Mouse (Mus musculus): ENCODE measurements around the gene Kcnb1. TPM values are rescaled to one million over a fixed set of nuclear protein-coding genes. Genes with fewer than 3 reads are reported as not detected.

The Kcnb1 gene
- polyA plus RNA-seq, 1 experiment from 2014 or later: 0.85 TPM

DNA sequence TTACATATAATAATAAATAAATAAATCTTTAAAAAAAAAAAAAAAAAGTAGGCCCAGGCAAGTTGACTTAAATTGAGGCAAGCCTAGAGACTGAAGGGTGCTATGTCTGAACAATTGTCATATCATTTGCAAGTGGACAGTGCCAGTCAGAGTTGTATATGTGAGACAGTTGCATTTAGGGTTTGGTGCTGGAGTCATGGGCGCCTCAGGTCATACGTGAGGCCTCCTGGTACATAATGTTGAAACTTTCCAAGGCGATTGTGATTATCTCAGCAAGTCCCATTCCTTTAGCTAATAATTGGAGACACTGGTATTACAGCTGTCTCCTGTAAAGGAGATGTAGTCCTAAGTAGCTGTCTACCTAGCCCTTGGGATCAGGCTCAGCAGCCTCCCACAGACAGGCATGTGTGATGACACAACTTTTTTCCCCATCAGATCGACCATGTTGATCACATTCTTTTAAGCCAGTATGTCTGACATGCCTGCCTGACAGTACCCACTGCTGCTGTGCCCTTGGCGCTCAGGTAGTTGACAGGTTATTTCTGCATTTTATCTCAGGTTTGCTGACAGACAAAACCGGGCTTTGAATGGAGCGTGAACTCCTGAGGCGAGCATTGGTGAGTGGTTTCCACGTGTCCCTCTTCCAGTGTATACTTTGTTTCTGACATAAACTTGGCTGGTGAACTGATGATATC lies 125.2 kb downstream of the Kcnb1 start:
- Histone ChIP-seq H3K4me2 (ENCODE audit: low read length) (peak overlapping the region; percentile 87), H3K9ac (ENCODE audit: low read length) (peak overlapping the region; percentile 92), H3K9me3 (ENCODE audit: control insufficient read depth, low read length) (no peaks in the 10 kb centered on the region), H3K4me3 (ENCODE audit: control insufficient read depth in 1 of 2, insufficient read depth in 1 of 2, low read depth in 1 of 2, low read length in 2 of 2) (peak overlapping the region; percentile 35 to 92), H3K36me3 (ENCODE audit: control insufficient read depth, insufficient read depth, low read length) (peaks cover 26% of the 10 kb centered on the region), H3K27me3 (ENCODE audit: control insufficient read depth, insufficient read depth, low read length) (no peaks in the 10 kb centered on the region), H3K4me1 (ENCODE audit: control insufficient read depth in 2 of 2, insufficient read depth in 2 of 2, low read length in 2 of 2) (peaks cover 14 to 29% of the 10 kb centered on the region in 2 experiments), H3K27ac (replicated peaks in 1 of 2; ENCODE audit: control insufficient read depth in 1 of 2, insufficient read depth in 1 of 2, low read depth in 2 of 2, low read length in 2 of 2) (peak overlapping the region; percentile 38 to 49; a peak in 3 of 4 replicates)
- no peak for ATAC-seq (ENCODE audit: insufficient number of reproducible peaks, insufficient read depth, low FRiP score, low read depth)
- WGBS: 25% methylated on average over 9 of the region's 9 CpGs

DNA sequence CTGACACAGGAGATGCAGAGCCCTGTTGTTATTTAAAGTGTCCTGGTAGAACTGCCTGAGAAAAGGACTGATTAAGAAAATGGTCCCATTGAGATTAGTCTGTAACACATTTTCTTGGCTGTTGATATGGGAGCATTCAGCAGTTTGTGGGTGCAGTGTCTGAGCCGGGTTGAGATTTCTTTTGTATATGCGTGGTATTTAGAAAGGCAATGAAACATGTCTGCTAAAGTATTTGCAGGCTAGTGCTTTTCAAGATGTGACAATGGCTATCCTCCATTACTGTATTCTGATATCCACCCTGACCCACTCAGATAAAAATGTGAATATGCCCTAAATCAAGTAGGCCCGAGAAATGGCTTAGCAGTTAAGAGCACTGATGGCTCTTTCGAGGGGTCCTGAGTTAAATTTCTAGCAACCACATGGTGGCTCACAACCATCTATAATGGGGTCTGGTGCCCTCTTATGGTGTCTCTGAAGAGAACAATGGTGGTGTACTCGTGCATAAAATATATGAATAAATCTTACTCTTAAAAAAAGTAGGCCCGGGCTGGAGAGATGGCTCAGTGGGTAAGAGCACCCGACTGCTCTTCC lies 126.0 kb downstream of the Kcnb1 start:
- H3K4me3 ChIP-seq (ENCODE audit: control insufficient read depth in 1 of 2, insufficient read depth in 1 of 2, low read depth in 1 of 2, low read length in 2 of 2): peak overlapping the region; percentile 92 to 97
- peak overlapping the region; percentile 87 to 97 for H3K27ac ChIP-seq (replicated peaks in 1 of 2; ENCODE audit: control insufficient read depth in 1 of 2, insufficient read depth in 1 of 2, low read depth in 2 of 2, low read length in 2 of 2)
- peak overlapping the region; percentile 92 for H3K9ac ChIP-seq (ENCODE audit: low read length)
- no peaks in the 10 kb centered on the region for H3K9me3 ChIP-seq (ENCODE audit: control insufficient read depth, low read length)
- 4% methylated on average over 7 of the region's 7 CpGs for WGBS
- H3K36me3 ChIP-seq (ENCODE audit: control insufficient read depth, insufficient read depth, low read length): peaks cover 31% of the 10 kb centered on the region
- H3K27me3 ChIP-seq (ENCODE audit: control insufficient read depth, insufficient read depth, low read length): no peaks in the 10 kb centered on the region
- H3K4me2 ChIP-seq (ENCODE audit: low read length): peak overlapping the region; percentile 87
- H3K4me1 ChIP-seq (ENCODE audit: control insufficient read depth in 2 of 2, insufficient read depth in 2 of 2, low read length in 2 of 2): peaks cover 14 to 29% of the 10 kb centered on the region in 2 experiments
- no peak for ATAC-seq (ENCODE audit: insufficient number of reproducible peaks, insufficient read depth, low FRiP score, low read depth)

DNA sequence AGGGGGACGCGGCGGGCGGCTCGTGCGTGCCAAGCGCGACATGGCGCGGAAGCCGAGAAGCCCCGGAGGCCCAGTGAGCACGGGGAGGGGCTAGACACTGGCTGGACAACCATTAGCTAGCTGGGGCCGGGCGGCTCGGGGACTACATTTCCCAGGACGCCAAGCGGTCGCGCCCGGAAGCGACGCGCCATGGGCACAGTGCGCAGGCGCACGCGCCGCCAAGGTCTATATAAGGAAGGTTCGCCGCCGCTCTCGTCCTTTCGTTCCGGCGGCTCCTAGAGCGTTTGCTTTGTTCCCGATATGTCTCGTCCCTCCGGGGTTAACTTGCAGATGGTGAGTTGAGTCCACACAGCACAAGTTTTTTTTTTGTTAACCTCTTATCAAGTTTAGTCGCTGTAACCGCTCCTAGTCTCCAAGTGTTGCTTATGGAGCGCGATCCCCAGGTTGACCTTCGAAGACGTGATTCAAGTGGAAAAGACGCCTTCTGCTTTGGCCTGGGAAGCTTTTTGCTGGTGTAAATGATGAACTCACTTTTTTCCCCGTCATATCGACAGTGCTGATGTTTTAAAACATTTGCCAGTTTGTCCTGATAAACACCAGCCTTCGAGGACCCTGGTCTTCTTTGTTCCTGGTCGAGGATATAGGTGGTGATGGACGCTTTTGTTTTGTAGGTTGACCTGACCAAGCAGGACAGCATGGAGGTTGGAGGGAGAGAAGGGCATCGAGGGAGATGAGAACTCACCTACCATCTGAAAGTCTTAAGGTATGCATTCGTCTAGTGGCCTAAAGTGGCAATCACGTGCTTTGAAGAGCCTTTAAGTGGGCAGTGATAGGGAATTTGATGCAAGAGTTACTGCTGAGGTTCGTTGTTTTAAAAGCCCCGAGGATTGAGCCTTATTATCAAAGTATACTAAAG lies 126.7 kb downstream of the Kcnb1 start, which contains the start of gene Znfx1:
TSS of gene Znfx1 (minus strand) at position 51 of the 916 bp plus-strand sequence.
- WGBS: under 1% methylated on average over 57 of the region's 57 CpGs
- Histone ChIP-seq H3K9ac (ENCODE audit: low read length) (peak within 1 kb of the TSS; percentile 92), H3K27me3 (ENCODE audit: control insufficient read depth, insufficient read depth, low read length) (no peaks in the 10 kb centered on the region), H3K27ac (replicated peaks in 1 of 2; ENCODE audit: control insufficient read depth in 1 of 2, insufficient read depth in 1 of 2, low read depth in 2 of 2, low read length in 2 of 2) (peak within 1 kb of the TSS; percentile 87 to 97), H3K4me3 (ENCODE audit: control insufficient read depth in 1 of 2, insufficient read depth in 1 of 2, low read depth in 1 of 2, low read length in 2 of 2) (peak within 1 kb of the TSS; percentile 92 to 97), H3K4me1 (ENCODE audit: control insufficient read depth in 2 of 2, insufficient read depth in 2 of 2, low read length in 2 of 2) (peaks cover 14 to 29% of the 10 kb centered on the region in 2 experiments), H3K9me3 (ENCODE audit: control insufficient read depth, low read length) (no peaks in the 10 kb centered on the region), H3K36me3 (ENCODE audit: control insufficient read depth, insufficient read depth, low read length) (peaks cover 36% of the 10 kb centered on the region), H3K4me2 (ENCODE audit: low read length) (peak within 1 kb of the TSS; percentile 88)
- ATAC-seq (ENCODE audit: insufficient number of reproducible peaks, insufficient read depth, low FRiP score, low read depth): peak; percentile 95

DNA sequence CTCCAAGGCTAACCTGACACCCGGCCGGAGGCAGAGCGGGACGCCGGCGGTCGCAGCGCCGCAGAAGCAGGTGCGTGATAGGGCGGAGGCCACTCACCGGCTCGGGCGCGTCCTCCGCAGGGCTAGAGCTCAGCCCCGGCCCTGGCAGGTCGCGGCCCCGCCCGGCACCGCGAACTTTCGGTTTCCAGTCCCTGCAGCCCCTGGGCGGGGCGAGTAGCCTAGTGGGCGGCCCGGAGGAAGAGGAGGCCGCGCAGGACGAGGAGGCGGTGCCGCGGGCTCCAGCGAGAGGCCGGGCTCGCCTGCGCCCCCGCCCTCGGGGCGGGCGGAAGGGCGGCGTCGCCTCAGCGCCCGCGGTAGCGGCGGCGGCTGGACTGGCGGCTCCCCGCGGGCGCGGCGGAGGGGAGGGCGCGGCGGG lies 127.5 kb downstream of the Kcnb1 start:
- no peaks in the 10 kb centered on the region for H3K9me3 ChIP-seq (ENCODE audit: control insufficient read depth, low read length)
- 0% methylated on average over 34 of the region's 60 CpGs for WGBS
- H3K9ac ChIP-seq (ENCODE audit: low read length): peak overlapping the region; percentile 92
- H3K27me3 ChIP-seq (ENCODE audit: control insufficient read depth, insufficient read depth, low read length): no peaks in the 10 kb centered on the region
- peak overlapping the region; percentile 92 to 97 for H3K4me3 ChIP-seq (ENCODE audit: control insufficient read depth in 1 of 2, insufficient read depth in 1 of 2, low read depth in 1 of 2, low read length in 2 of 2)
- peak overlapping the region; percentile 88 for H3K4me2 ChIP-seq (ENCODE audit: low read length)
- H3K27ac ChIP-seq (replicated peaks in 1 of 2; ENCODE audit: control insufficient read depth in 1 of 2, insufficient read depth in 1 of 2, low read depth in 2 of 2, low read length in 2 of 2): peak overlapping the region; percentile 81 to 87
- ATAC-seq (ENCODE audit: insufficient number of reproducible peaks, insufficient read depth, low FRiP score, low read depth): peak; percentile 93
- peaks cover 40% of the 10 kb centered on the region for H3K36me3 ChIP-seq (ENCODE audit: control insufficient read depth, insufficient read depth, low read length)
- H3K4me1 ChIP-seq (ENCODE audit: control insufficient read depth in 2 of 2, insufficient read depth in 2 of 2, low read length in 2 of 2): peaks cover 14 to 29% of the 10 kb centered on the region in 2 experiments

DNA sequence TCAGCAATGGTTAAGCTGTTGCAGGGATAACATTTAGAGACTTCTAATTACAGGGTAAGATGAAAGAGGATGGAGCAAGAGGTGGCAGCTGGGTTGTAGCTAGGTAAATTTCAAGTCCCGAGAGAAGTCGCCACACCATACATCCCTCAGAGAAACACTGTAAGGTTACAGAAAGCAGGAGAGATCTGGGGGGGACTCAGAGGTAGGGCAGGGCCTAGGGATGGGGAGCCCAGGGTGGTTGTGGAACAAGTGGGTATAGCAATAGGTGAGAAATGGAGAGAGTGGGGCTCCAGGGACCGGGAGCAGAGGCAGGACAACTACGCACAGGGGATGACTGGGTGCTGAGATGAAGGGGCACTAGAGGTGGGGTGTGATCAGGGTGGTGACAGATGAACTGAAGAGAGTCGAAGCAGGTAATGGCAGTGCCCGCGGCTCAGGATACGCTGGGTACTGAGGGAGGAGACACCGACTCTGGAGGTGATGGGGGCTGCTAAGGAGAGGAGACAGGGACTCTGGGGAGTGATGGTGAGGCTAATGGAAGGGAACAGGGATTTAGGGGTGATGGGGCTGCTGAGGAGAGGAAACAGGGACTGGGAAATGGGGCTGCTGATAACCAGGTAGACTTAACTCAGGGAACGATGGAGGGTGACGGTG lies 128.4 kb downstream of the Kcnb1 start:
- H3K27ac ChIP-seq (replicated peaks in 1 of 2; ENCODE audit: control insufficient read depth in 1 of 2, insufficient read depth in 1 of 2, low read depth in 2 of 2, low read length in 2 of 2): 0 out of 4 replicates have a peak overlapping the region, but pooled peaks of 1 of the 2 experiments have one; percentile 87
- peaks cover 14 to 29% of the 10 kb centered on the region in 2 experiments for H3K4me1 ChIP-seq (ENCODE audit: control insufficient read depth in 2 of 2, insufficient read depth in 2 of 2, low read length in 2 of 2)
- peaks cover 48% of the 10 kb centered on the region for H3K36me3 ChIP-seq (ENCODE audit: control insufficient read depth, insufficient read depth, low read length)
- WGBS: 19% methylated on average over 11 of the region's 11 CpGs
- H3K27me3 ChIP-seq (ENCODE audit: control insufficient read depth, insufficient read depth, low read length): no peaks in the 10 kb centered on the region
- H3K9ac ChIP-seq (ENCODE audit: low read length): peak overlapping the region; percentile 92
- peak overlapping the region; percentile 92 to 97 for H3K4me3 ChIP-seq (ENCODE audit: control insufficient read depth in 1 of 2, insufficient read depth in 1 of 2, low read depth in 1 of 2, low read length in 2 of 2)
- ATAC-seq (ENCODE audit: insufficient number of reproducible peaks, insufficient read depth, low FRiP score, low read depth): no peak
- H3K4me2 ChIP-seq (ENCODE audit: low read length): peak overlapping the region; percentile 88
- no peaks in the 10 kb centered on the region for H3K9me3 ChIP-seq (ENCODE audit: control insufficient read depth, low read length)

DNA sequence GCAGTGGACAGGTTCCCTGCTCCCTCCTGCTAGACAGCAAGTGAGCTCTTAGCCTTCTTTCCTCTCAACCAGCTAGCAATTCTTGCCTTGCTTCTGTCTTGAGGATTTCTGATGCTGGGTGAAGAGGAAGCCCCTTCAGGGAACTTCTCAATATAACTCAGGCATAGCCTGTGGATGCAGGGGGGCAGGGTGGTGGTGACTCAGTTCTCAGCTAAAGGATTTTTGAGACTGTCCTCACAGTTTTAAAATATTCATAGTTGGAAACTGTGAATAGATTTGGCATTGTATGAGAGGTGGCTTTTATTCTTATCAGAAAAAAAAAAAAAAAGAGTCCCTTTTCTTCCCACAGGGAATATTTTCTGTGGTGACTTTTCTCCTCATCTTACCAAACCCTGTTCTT lies 129.2 kb downstream of the Kcnb1 start:
- H3K9me3 ChIP-seq (ENCODE audit: control insufficient read depth, low read length): no peaks in the 10 kb centered on the region
- no peak overlapping the region for H3K4me3 ChIP-seq (ENCODE audit: control insufficient read depth in 1 of 2, insufficient read depth in 1 of 2, low read depth in 1 of 2, low read length in 2 of 2)
- H3K36me3 ChIP-seq (ENCODE audit: control insufficient read depth, insufficient read depth, low read length): peaks cover 48% of the 10 kb centered on the region
- no peak for ATAC-seq (ENCODE audit: insufficient number of reproducible peaks, insufficient read depth, low FRiP score, low read depth)
- peaks cover 14 to 28% of the 10 kb centered on the region in 2 experiments for H3K4me1 ChIP-seq (ENCODE audit: control insufficient read depth in 2 of 2, insufficient read depth in 2 of 2, low read length in 2 of 2)
- H3K27me3 ChIP-seq (ENCODE audit: control insufficient read depth, insufficient read depth, low read length): no peaks in the 10 kb centered on the region
- H3K27ac ChIP-seq (replicated peaks in 1 of 2; ENCODE audit: control insufficient read depth in 1 of 2, insufficient read depth in 1 of 2, low read depth in 2 of 2, low read length in 2 of 2): no peak overlapping the region
- H3K9ac ChIP-seq (ENCODE audit: low read length): peak overlapping the region; percentile 92; the same call in 1 of the 2 replicates
- H3K4me2 ChIP-seq (ENCODE audit: low read length): peak overlapping the region; percentile 21; the same call in 1 of the 2 replicates

DNA sequence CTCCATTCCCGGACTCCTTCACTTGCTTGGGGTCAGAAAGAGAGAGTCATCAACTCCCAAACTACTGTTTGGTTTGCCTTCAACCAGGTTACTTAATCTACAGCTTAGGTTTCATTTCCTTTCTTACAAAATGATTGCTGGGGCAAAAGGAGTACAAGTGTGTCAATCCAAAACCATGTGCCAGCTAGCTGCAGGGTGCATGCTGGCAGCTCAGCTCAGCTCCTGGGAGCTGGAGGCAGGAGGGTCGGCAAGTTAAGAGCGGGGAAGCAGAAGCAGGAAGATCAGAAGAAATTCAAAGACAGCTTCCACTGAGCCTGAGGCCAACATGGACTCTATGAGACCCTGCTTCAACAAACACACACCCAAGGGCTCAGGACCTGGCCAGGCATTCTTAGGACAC lies 129.6 kb downstream of the Kcnb1 start:
- Histone ChIP-seq H3K27ac (replicated peaks in 1 of 2; ENCODE audit: control insufficient read depth in 1 of 2, insufficient read depth in 1 of 2, low read depth in 2 of 2, low read length in 2 of 2) (no peak overlapping the region), H3K4me3 (ENCODE audit: control insufficient read depth in 1 of 2, insufficient read depth in 1 of 2, low read depth in 1 of 2, low read length in 2 of 2) (no peak overlapping the region), H3K27me3 (ENCODE audit: control insufficient read depth, insufficient read depth, low read length) (no peaks in the 10 kb centered on the region), H3K4me1 (ENCODE audit: control insufficient read depth in 2 of 2, insufficient read depth in 2 of 2, low read length in 2 of 2) (peaks cover 14 to 24% of the 10 kb centered on the region in 2 experiments), H3K36me3 (ENCODE audit: control insufficient read depth, insufficient read depth, low read length) (peaks cover 48% of the 10 kb centered on the region), H3K4me2 (ENCODE audit: low read length) (peak overlapping the region; percentile 21; the same call in 1 of the 2 replicates), H3K9me3 (ENCODE audit: control insufficient read depth, low read length) (no peaks in the 10 kb centered on the region), H3K9ac (ENCODE audit: low read length) (peak overlapping the region; percentile 43; the same call in 1 of the 2 replicates)
- 69% methylated on average over 3 of the region's 3 CpGs for WGBS
- no peak for ATAC-seq (ENCODE audit: insufficient number of reproducible peaks, insufficient read depth, low FRiP score, low read depth)
